19 mouse cellular contexts compared by ENCODE assay signal in genomic region chr3:138752056-138752455, GRCm38 (mm10). TPM values are rescaled to one million over a fixed set of nuclear protein-coding genes. Genes with fewer than 3 reads are reported as not detected.
DNase-seq lines count a peak whose midpoint lies in the region; ATAC-seq and TF ChIP-seq lines count a peak whose summit lies in the region.
"Had no signal": no experiment of that assay in that cellular context is flagged by ENCODE, and none has a peak within 500 bp of the region (broad histone marks: within the 10 kb centered on the region; RNA-seq: fewer than 3 reads in every experiment).

No protein-coding gene starts in this region.

- WGBS in hindbrain, embryonic 12.5 days, result 75% methylated on average over 5 of the region's 5 CpGs
- WGBS in hindbrain, embryonic 11.5 days, result 74% methylated on average over 5 of the region's 5 CpGs

- no peak overlapping the region for H3K4me2 ChIP-seq in hindbrain, embryonic 12.5 days (replicated peaks)
- H3K4me2 ChIP-seq in hindbrain, embryonic 11.5 days (replicated peaks; ENCODE audit: low read depth, low read length), result no peak overlapping the region
- H3K4me2 ChIP-seq: embryonic facial prominence, embryonic 13.5 days; forebrain, embryonic 12.5 days; heart, embryonic 11.5 days; heart, embryonic 15.5 days had no signal

- H3K9ac ChIP-seq in hindbrain, embryonic 12.5 days, result no peak overlapping the region
- no peak overlapping the region for H3K9ac ChIP-seq in hindbrain, embryonic 11.5 days (ENCODE audit: low read depth, low read length)
- H3K9ac ChIP-seq: embryonic facial prominence, embryonic 13.5 days; forebrain, embryonic 12.5 days; heart, embryonic 15.5 days had no signal

- H3K27me3 ChIP-seq in hindbrain, embryonic 12.5 days, result no peaks in the 10 kb centered on the region
- H3K27me3 ChIP-seq in hindbrain, embryonic 11.5 days (ENCODE audit: control insufficient read depth, insufficient read depth, low read length), result no peaks in the 10 kb centered on the region
- H3K27me3 ChIP-seq: embryonic facial prominence, embryonic 13.5 days; forebrain, embryonic 12.5 days; heart, embryonic 15.5 days; Patski had no signal

- 0 out of 2 replicates have a peak, but pooled peaks have one; percentile 18 for ATAC-seq in hindbrain, embryonic 12.5 days (ENCODE audit: low FRiP score)
- no peak for ATAC-seq in hindbrain, embryonic 11.5 days (ENCODE audit: low FRiP score)
- ATAC-seq: activated CD4-positive, CD25-positive, alpha-beta regulatory T cell, adult 4 months; hindbrain, postnatal 0 days had no signal

- no peak for DNase-seq in hindbrain, embryonic 11.5 days (ENCODE audit: low spot score)
- no peak for DNase-seq in layer of hippocampus, adult 2 months (ENCODE audit: low spot score in 2 of 2)
- DNase-seq in layer of hippocampus, adult 8-10 months (ENCODE audit: low spot score in 2 of 2), result no peak
- peak; percentile 45 for DNase-seq in NIH3T3 (ENCODE audit: low read depth)
- DNase-seq in B cell, adult 2 months, result no peak
- DNase-seq: cerebellum, adult 11 months; cerebellum, adult 8-10 months; cerebellum, postnatal 36 days; gastrocnemius, postnatal 14 days; heart, adult 2 months; heart, postnatal 14 days had no signal

- TF ChIP-seq CTCF in layer of hippocampus, adult 2 months (conservative IDR thresholded peaks at IDR 0.05), result no peak

- H3K36me3 ChIP-seq in hindbrain, embryonic 12.5 days, result no peaks in the 10 kb centered on the region
- H3K36me3 ChIP-seq in hindbrain, embryonic 11.5 days (ENCODE audit: control insufficient read depth, insufficient read depth, low read length), result no peaks in the 10 kb centered on the region
- H3K36me3 ChIP-seq: embryonic facial prominence, embryonic 13.5 days; forebrain, embryonic 12.5 days; heart, embryonic 15.5 days had no signal

- H3K27ac ChIP-seq in hindbrain, embryonic 12.5 days, result no peak overlapping the region
- no peak overlapping the region for H3K27ac ChIP-seq in hindbrain, embryonic 11.5 days (ENCODE audit: low read depth, low read length)
- H3K27ac ChIP-seq in layer of hippocampus, adult 2 months, result 0 out of 2 replicates have a peak overlapping the region, but pooled peaks have one; percentile 23
- H3K27ac ChIP-seq: embryonic facial prominence, embryonic 13.5 days; forebrain, embryonic 12.5 days; heart, adult 2 months; heart, embryonic 15.5 days; hindbrain, postnatal 0 days had no signal

- H3K4me3 ChIP-seq in hindbrain, embryonic 12.5 days, result no peak overlapping the region
- no peak overlapping the region for H3K4me3 ChIP-seq in hindbrain, embryonic 11.5 days (ENCODE audit: low read depth, low read length)
- H3K4me3 ChIP-seq in layer of hippocampus, adult 2 months, result no peak overlapping the region
- H3K4me3 ChIP-seq: embryonic facial prominence, embryonic 13.5 days; forebrain, embryonic 12.5 days; heart, adult 2 months; heart, embryonic 15.5 days had no signal

- no peaks in the 10 kb centered on the region for H3K9me3 ChIP-seq in hindbrain, embryonic 12.5 days (replicated peaks)
- no peaks in the 10 kb centered on the region for H3K9me3 ChIP-seq in hindbrain, embryonic 11.5 days (ENCODE audit: control insufficient read depth, low read length)
- H3K9me3 ChIP-seq: embryonic facial prominence, embryonic 13.5 days; forebrain, embryonic 12.5 days; heart, embryonic 15.5 days had no signal

- H3K4me1 ChIP-seq in hindbrain, embryonic 12.5 days, result peaks cover 28% of the 10 kb centered on the region
- 0 out of 2 replicates have a peak, but pooled peaks cover 2% of the 10 kb centered on the region for H3K4me1 ChIP-seq in hindbrain, embryonic 11.5 days (replicated peaks; ENCODE audit: control insufficient read depth, insufficient read depth, low read length)

RNA-seq across cellular contexts. Expression of gene Tspan5, which starts 10.1 kb away (rescaled TPM):
- 74.6 and 77.8 TPM in 2 replicates for polyA plus RNA-seq in hindbrain, embryonic 12.5 days (2016; fragmentation: Nextera tagmentation; extraction: Ambion mirVana)
- 51.0 and 64.9 TPM in 2 replicates for polyA plus RNA-seq in hindbrain, embryonic 11.5 days (2014; fragmentation: Nextera tagmentation; extraction: Ambion mirVana)
- total RNA-seq in layer of hippocampus, adult 2 months (2021), result 100 to 1,000 TPM; 199 to 202 TPM
- total RNA-seq in layer of hippocampus, adult 8-10 months (2022), result 100 to 1,000 TPM; 171 to 214 (median 184) TPM
